Mouse (Mus musculus) lung, postnatal 4 days (tissue): ENCODE results near the gene Pdia2.
"Not testable (repeated sequence)": the region's sequence is repeated elsewhere in the genome, so short reads cannot be mapped to it uniquely, and the experiment has no call there.

Experiments used
- DNase-seq, 2 experiments: peaks; one replicate each; pipeline ENCODE4 v3.0.0; 2021

Gene Pdia2

GRCm38 (mm10) chr17:26200831-26201705 is 2.2 kb upstream of the Pdia2 start:
- peak; percentile 24 to 49 for DNase-seq

- no peak for DNase-seq
Measured at GRCm38 (mm10) chr17:26192481-26193190, 6.3 kb downstream of the Pdia2 start.

DNA sequence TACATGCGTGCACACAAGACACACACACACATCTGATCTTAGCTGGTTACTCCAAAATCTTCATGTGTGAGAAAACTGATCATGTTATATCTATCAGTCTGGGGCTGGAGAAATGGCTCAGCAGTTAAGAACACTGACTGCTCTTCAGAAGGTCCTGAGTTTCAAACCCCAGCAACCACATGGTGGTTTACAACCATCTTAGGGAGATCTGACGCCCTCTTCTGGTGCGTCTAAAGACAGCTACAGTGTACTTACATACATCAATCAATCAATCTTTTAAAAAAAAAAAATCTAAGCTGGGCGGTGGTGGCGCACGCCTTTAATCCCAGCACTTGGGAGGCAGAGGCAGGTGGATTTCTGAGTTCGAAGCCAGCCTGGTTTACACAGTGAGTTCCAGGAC is 7.4 kb downstream of the Pdia2 start:
- not testable (repeated sequence) for DNase-seq

DNA sequence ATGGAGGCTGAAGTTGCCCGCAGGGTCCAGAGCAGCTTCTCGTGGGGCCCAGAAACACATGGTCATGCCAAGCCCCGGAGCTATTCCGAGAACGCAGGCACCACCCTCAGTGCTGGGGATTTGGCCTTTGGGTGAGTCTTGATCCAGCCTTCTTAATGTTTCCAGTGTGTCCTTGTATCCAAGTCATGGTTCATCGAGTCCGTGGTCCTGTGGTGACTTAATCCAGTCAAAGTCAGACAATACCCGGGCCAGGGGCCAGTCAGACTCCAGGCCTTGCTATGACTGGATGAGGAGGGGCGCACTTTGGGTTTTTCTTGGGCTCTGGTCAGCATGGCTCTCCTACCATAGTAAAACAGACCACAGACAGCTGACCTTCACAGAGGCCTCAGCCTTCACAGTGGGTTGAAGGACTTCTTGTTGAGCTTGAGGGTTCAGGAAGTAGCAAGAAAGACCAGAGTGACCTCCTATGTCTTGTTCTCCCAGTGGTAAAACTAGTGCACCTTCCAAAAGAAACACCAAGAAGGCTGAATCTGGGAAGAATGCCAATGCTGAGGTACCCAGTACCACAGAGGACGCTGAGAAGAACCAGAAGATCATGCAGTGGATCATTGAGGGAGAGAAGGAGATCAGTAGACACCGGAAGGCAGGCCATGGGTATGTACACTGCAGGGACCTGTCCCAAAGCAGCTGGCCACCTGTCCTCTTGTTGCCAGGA is 10.6 kb downstream of the Pdia2 start:
- DNase-seq, result no peak

- no peak for DNase-seq
Measured at GRCm38 (mm10) chr17:26187592-26187991, 11.3 kb downstream of the Pdia2 start.

- DNase-seq, result no peak
Measured at GRCm38 (mm10) chr17:26181179-26181578, 17.7 kb downstream of the Pdia2 start.

DNA sequence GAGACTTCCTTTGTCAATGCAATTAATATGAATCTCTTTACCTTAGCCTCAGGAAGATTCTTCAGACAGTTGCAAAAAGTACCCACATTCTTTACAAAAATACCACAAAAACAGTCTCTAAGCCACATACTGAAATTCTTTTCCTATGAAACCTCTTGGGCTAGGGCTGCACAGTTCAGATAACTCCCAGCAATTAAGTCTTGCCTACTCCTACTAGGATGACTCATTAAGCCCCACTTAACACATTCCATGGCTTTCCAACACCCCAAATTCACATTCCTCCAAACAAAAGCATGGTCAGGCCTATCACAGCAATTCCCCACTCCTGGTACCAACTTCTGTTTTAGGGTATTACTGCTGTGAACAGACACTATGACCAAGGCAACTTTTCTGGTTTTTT is 20.3 kb downstream of the Pdia2 start:
- DNase-seq, result no peak

DNA sequence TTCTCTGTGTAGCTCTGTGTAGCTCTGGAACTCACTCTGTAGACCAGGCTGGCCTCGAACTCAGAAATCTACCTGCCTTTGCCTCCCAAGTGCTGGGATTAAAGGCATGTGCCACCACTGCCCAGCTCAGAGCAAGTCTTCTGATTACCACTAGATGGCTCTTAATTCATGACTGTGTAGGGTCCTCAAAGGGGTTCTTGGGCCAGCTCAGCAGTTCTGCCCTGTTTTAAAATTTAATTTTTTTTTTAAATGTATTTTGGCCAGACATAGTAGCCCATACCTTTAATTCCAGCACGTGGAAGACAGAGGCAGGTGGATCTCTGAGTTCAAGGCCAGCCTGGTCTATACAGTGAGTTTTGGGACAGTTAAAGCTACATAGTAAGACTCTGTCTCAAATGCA is 23.6 kb downstream of the Pdia2 start:
- DNase-seq, result not testable (repeated sequence)

GRCm38 (mm10) chr17:26168039-26168438 is 30.8 kb downstream of the Pdia2 start:
- DNase-seq, result peak in 1 of 2 experiments; percentile 8

DNA sequence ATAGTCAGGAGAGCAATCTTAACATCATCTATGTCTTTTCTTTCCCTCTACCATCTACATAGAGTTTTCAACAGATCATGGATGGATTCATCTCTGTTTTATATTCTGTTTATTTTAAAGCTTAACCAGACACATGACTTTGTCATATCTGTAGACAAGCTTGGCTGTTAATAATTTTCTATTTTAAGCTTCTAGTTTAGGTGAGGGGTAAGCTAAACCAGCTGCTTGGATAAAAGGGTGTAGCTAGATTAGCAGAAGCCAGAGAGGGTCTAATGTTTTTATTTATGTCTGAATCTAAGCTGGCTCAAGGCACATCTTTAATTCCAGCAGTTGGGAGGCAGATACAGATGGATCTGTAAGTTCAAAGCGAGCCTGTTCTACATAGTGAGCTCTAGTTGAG is 36.2 kb downstream of the Pdia2 start:
- no peak for DNase-seq

GRCm38 (mm10) chr17:26151886-26152630 is 46.8 kb downstream of the Pdia2 start:
- DNase-seq, result no peak

DNA sequence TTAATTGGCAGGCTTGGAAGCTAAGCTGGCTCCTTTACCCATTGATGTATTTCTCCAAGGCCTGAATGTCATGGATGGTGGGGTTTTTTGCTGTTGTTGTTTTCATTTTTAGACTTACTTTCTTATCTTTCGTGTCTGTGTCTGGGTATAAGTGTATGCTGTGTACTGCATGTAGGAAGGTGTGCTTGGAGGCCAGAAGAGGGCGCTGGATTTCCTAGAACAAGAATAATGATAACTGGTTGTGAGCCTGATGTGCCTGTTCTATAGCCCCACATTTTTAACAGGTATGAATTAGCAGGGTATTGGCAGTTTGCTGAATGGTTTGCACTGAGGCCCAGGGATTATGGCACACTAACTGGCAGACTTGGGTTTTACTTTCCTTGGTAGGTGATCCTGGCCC is 49.8 kb downstream of the Pdia2 start:
- no peak for DNase-seq
